Mouse (Mus musculus) embryonic facial prominence, embryonic 14.5 days (tissue): ENCODE data around the gene Gm20388. TPM values are rescaled to one million over a fixed set of nuclear protein-coding genes. Genes with fewer than 3 reads are reported as not detected.

ENCODE experiments used
- ATAC-seq: fragments of 200-750 bp; cut with Nextera tagmentation; 2 replicates; pipeline ENCODE4 v1.8.0; 2017; ENCODE audit warnings: low read depth, moderate number of reproducible peaks, moderate TSS enrichment
- DNase-seq: peaks from one replicate; pipeline ENCODE4 v3.0.0-alpha.2; 2015; ENCODE audit warnings: low spot score
- H3K27ac ChIP-seq: fragments of 300-500 bp; sonication (generic); replicated peaks from 2 replicates; pipeline ENCODE4 v1.5.1; 2014; ENCODE audit warnings: low read depth, mild to moderate bottlenecking, low read length, moderate library complexity
- H3K27me3 ChIP-seq: fragments of 300-500 bp; sonication (generic); replicated peaks from 2 replicates; pipeline ENCODE4 v1.6.1; 2014; ENCODE audit warnings: low read length; ENCODE audit not compliant: control insufficient read depth, insufficient read depth
- H3K36me3 ChIP-seq: fragments of 300-500 bp; sonication (generic); 2 replicates; pipeline ENCODE4 v1.6.1; 2014; ENCODE audit warnings: low read length, mixed read lengths; ENCODE audit not compliant: control insufficient read depth, insufficient read depth
- H3K4me1 ChIP-seq: fragments of 300-500 bp; sonication (generic); 2 replicates; pipeline ENCODE4 v1.6.1; 2014; ENCODE audit warnings: antibody characterized with exemption, low read length; ENCODE audit not compliant: control insufficient read depth, insufficient read depth
- H3K4me2 ChIP-seq: fragments of 300-500 bp; sonication (generic); 2 replicates; pipeline ENCODE4 v1.6.1; 2014; ENCODE audit warnings: low read depth, mild to moderate bottlenecking, low read length, moderate library complexity, mixed read lengths
- H3K4me3 ChIP-seq: fragments of 300-500 bp; sonication (generic); 2 replicates; pipeline ENCODE4 v1.5.1; 2014; ENCODE audit warnings: low read depth, mild to moderate bottlenecking, low read length
- H3K9ac ChIP-seq: fragments of 300-500 bp; sonication (generic); 2 replicates; pipeline ENCODE4 v1.6.1; 2014; ENCODE audit warnings: low read depth, mild to moderate bottlenecking, low read length, moderate library complexity, mixed read lengths
- H3K9me3 ChIP-seq: fragments of 300-500 bp; sonication (generic); 2 replicates; pipeline ENCODE4 v1.6.1; 2016; ENCODE audit warnings: low read length; ENCODE audit not compliant: control insufficient read depth
- WGBS: fragments of 180-500 bp; shearing (Covaris S2); extraction: QIAGEN DNeasy Blood & Tissue Kit; methylation state at CpG from one replicate; pipeline ENCODE4 v1.1.7; 2014; 5-methylcytosine and 5-hydroxymethylcytosine counted together
- polyA plus RNA-seq: library from polyadenylated mRNA; unstranded; fragments of >200 nt; fragmentation: Nextera tagmentation; extraction: Ambion mirVana; gene quantifications from 2 replicates; pipeline ENCODE4 v1.2.1, GENCODE M21; 2014

Gm20388 gene
- polyA plus RNA-seq, 1 experiment from 2014 or later: not detected

- Histone ChIP-seq H3K27me3 (peaks cover 7% of the 10 kb centered on the region; the same call in 1 of the 2 replicates), H3K36me3 (no peaks in the 10 kb centered on the region), H3K4me2 (no peak overlapping the region), H3K27ac (no peak overlapping the region), H3K9me3 (no peaks in the 10 kb centered on the region), H3K4me3 (no peak overlapping the region), H3K4me1 (peaks cover 11% of the 10 kb centered on the region; the same call in 1 of the 2 replicates), H3K9ac (no peak overlapping the region)
- DNase-seq: no peak
- no peak for ATAC-seq
- 89% methylated on average over 6 of the region's 6 CpGs for WGBS
Observed at GRCm38 (mm10) chr8:123726759-123727158, 3816.1 kb downstream of the Gm20388 start.

GRCm38 (mm10) chr8:123729055-123729785 is 3818.6 kb downstream of the Gm20388 start:
- peaks cover 7% of the 10 kb centered on the region; the same call in 1 of the 2 replicates for H3K27me3 ChIP-seq

GRCm38 (mm10) chr8:123729786-123730411 is 3819.3 kb downstream of the Gm20388 start:
- 42% methylated on average over 13 of the region's 13 CpGs for WGBS
- peaks cover 11% of the 10 kb centered on the region; the same call in 1 of the 2 replicates for H3K4me1 ChIP-seq
- peaks cover 7% of the 10 kb centered on the region; the same call in 1 of the 2 replicates for H3K27me3 ChIP-seq
- no peak overlapping the region for H3K4me3 ChIP-seq
- 0 out of 2 replicates have a peak overlapping the region, but pooled peaks have one; percentile 25 for H3K9ac ChIP-seq
- H3K27ac ChIP-seq: no peak overlapping the region; the same call in 1 of the 2 replicates
- 0 out of 2 replicates have a peak, but pooled peaks have one; percentile 22 for ATAC-seq
- DNase-seq: no peak
- H3K9me3 ChIP-seq: no peaks in the 10 kb centered on the region
- no peaks in the 10 kb centered on the region for H3K36me3 ChIP-seq
- peak overlapping the region; percentile 53 for H3K4me2 ChIP-seq

More at GRCm38 (mm10) chr8:123729055-123729785, 3818.6 kb downstream of the Gm20388 start:
- H3K36me3 ChIP-seq: no peaks in the 10 kb centered on the region
- H3K4me3 ChIP-seq: peak overlapping the region; percentile 20
- 12% methylated on average over 20 of the region's 20 CpGs for WGBS
- H3K9me3 ChIP-seq: no peaks in the 10 kb centered on the region
- peak overlapping the region; percentile 53 for H3K4me2 ChIP-seq
- no peak overlapping the region; the same call in 1 of the 2 replicates for H3K27ac ChIP-seq
- peak overlapping the region; percentile 25; the same call in 1 of the 2 replicates for H3K9ac ChIP-seq
- peaks cover 11% of the 10 kb centered on the region; the same call in 1 of the 2 replicates for H3K4me1 ChIP-seq
- DNase-seq: peak; percentile 83
- peak; percentile 70 for ATAC-seq

- WGBS: 32% methylated on average over 4 of the region's 4 CpGs
- no peaks in the 10 kb centered on the region for H3K9me3 ChIP-seq
- H3K4me1 ChIP-seq: peaks cover 11% of the 10 kb centered on the region; the same call in 1 of the 2 replicates
- no peak for ATAC-seq
- H3K27ac ChIP-seq: no peak overlapping the region
- H3K27me3 ChIP-seq: peaks cover 7% of the 10 kb centered on the region; the same call in 1 of the 2 replicates
- no peak overlapping the region for H3K4me3 ChIP-seq
- DNase-seq: no peak
- no peak overlapping the region for H3K9ac ChIP-seq
- no peak overlapping the region for H3K4me2 ChIP-seq
- H3K36me3 ChIP-seq: no peaks in the 10 kb centered on the region
Observed at GRCm38 (mm10) chr8:123732332-123732731, 3821.7 kb downstream of the Gm20388 start.

GRCm38 (mm10) chr8:123734486-123734885 is 3823.8 kb downstream of the Gm20388 start:
- Histone ChIP-seq H3K9ac (no peak overlapping the region), H3K4me3 (no peak overlapping the region), H3K9me3 (no peaks in the 10 kb centered on the region), H3K27ac (no peak overlapping the region), H3K4me2 (no peak overlapping the region), H3K4me1 (peaks cover 9% of the 10 kb centered on the region), H3K36me3 (no peaks in the 10 kb centered on the region), H3K27me3 (peaks cover 7% of the 10 kb centered on the region; the same call in 1 of the 2 replicates)
- 66% methylated on average over 8 of the region's 8 CpGs for WGBS
- ATAC-seq (no peak), DNase-seq (no peak)

GRCm38 (mm10) chr8:123736974-123737373 is 3826.3 kb downstream of the Gm20388 start:
- H3K4me2 ChIP-seq: no peak overlapping the region
- 67% methylated on average over 9 of the region's 9 CpGs for WGBS
- H3K9ac ChIP-seq: no peak overlapping the region
- ATAC-seq: no peak
- DNase-seq: no peak
- H3K9me3 ChIP-seq: no peaks in the 10 kb centered on the region
- H3K36me3 ChIP-seq: no peaks in the 10 kb centered on the region
- H3K27me3 ChIP-seq: no peaks in the 10 kb centered on the region
- H3K4me3 ChIP-seq: no peak overlapping the region
- peaks cover 6% of the 10 kb centered on the region; the same call in 1 of the 2 replicates for H3K4me1 ChIP-seq
- H3K27ac ChIP-seq: no peak overlapping the region

GRCm38 (mm10) chr8:123740263-123740662 is 3829.6 kb downstream of the Gm20388 start:
- Histone ChIP-seq H3K27me3 (no peaks in the 10 kb centered on the region), H3K27ac (no peak overlapping the region), H3K4me3 (no peak overlapping the region), H3K9ac (no peak overlapping the region), H3K36me3 (no peaks in the 10 kb centered on the region), H3K4me2 (no peak overlapping the region), H3K4me1 (peaks cover 6% of the 10 kb centered on the region; the same call in 1 of the 2 replicates), H3K9me3 (no peaks in the 10 kb centered on the region)
- WGBS: 68% methylated on average over 4 of the region's 4 CpGs
- no peak for ATAC-seq
- no peak for DNase-seq

GRCm38 (mm10) chr8:123741232-123741631 is 3830.6 kb downstream of the Gm20388 start:
- no peaks in the 10 kb centered on the region for H3K36me3 ChIP-seq
- no peak overlapping the region for H3K4me3 ChIP-seq
- no peak overlapping the region for H3K9ac ChIP-seq
- no peak for ATAC-seq
- peaks cover 6% of the 10 kb centered on the region; the same call in 1 of the 2 replicates for H3K4me1 ChIP-seq
- no peak overlapping the region for H3K4me2 ChIP-seq
- WGBS: 62% methylated on average over 9 of the region's 9 CpGs
- no peak overlapping the region for H3K27ac ChIP-seq
- no peaks in the 10 kb centered on the region for H3K9me3 ChIP-seq
- no peaks in the 10 kb centered on the region for H3K27me3 ChIP-seq
- DNase-seq: no peak
